Mouse (Mus musculus) hindbrain, embryonic 14.5 days (tissue): ENCODE data around the gene Spag4. TPM values are rescaled to one million over a fixed set of nuclear protein-coding genes. Genes with fewer than 3 reads are reported as not detected.
A peak's percentile ranks its signal among the peaks of the same experiment; 100 is the strongest.

Source experiments
- ATAC-seq: fragments of 200-750 bp; cut with Nextera tagmentation; 2 replicates; pipeline ENCODE4 v1.8.0; 2017; ENCODE audit warnings: moderate number of reproducible peaks, mild to moderate bottlenecking, moderate TSS enrichment, moderate library complexity; ENCODE audit not compliant: low FRiP score
- DNase-seq: peaks from one replicate; pipeline ENCODE4 v3.0.0-alpha.2; 2015; ENCODE audit warnings: low spot score
- H3K27ac ChIP-seq: fragments of 300-500 bp; sonication (generic); 2 replicates; pipeline ENCODE4 v1.5.1; 2014; ENCODE audit warnings: mild to moderate bottlenecking, moderate library complexity
- H3K27me3 ChIP-seq: fragments of 300-500 bp; sonication (generic); 2 replicates; pipeline ENCODE4 v1.6.1; 2014; ENCODE audit warnings: mild to moderate bottlenecking, low read length, mixed read lengths; ENCODE audit not compliant: control insufficient read depth, insufficient read depth
- H3K36me3 ChIP-seq: fragments of 300-500 bp; sonication (generic); replicated peaks from 2 replicates; pipeline ENCODE4 v1.6.1; 2014; ENCODE audit not compliant: control insufficient read depth, insufficient read depth
- H3K4me1 ChIP-seq: fragments of 300-500 bp; sonication (generic); replicated peaks from 2 replicates; pipeline ENCODE4 v1.6.1; 2014; ENCODE audit warnings: antibody characterized with exemption, low read length, mixed read lengths; ENCODE audit not compliant: control insufficient read depth, insufficient read depth
- H3K4me2 ChIP-seq: fragments of 300-500 bp; sonication (generic); replicated peaks from 2 replicates; pipeline ENCODE4 v1.6.1; 2014; ENCODE audit warnings: mild to moderate bottlenecking, moderate library complexity
- H3K4me3 ChIP-seq: fragments of 300-500 bp; sonication (generic); replicated peaks from 2 replicates; pipeline ENCODE4 v1.5.1; 2014; ENCODE audit warnings: mild to moderate bottlenecking, low read length
- H3K9ac ChIP-seq: fragments of 300-500 bp; sonication (generic); 2 replicates; pipeline ENCODE4 v1.6.1; 2014
- H3K9me3 ChIP-seq: fragments of 300-500 bp; sonication (generic); 2 replicates; pipeline ENCODE4 v1.6.1; 2016; ENCODE audit warnings: low read length; ENCODE audit not compliant: control insufficient read depth
- WGBS: fragments of 180-500 bp; shearing (Covaris S2); extraction: QIAGEN DNeasy Blood & Tissue Kit; methylation state at CpG from one replicate; pipeline ENCODE4 v1.1.7; 2014; 5-methylcytosine and 5-hydroxymethylcytosine counted together
- polyA plus RNA-seq: library from polyadenylated mRNA; unstranded; fragments of >200 nt; fragmentation: Nextera tagmentation; extraction: Ambion mirVana; gene quantifications from 2 replicates; pipeline ENCODE4 v1.2.1, GENCODE M21; 2014

Gene Spag4
- polyA plus RNA-seq, 1 experiment from 2014 or later, result 6.3 TPM

GRCm38 (mm10) chr2:156066126-156066525 lies 1.2 kb downstream of the Spag4 start:
- no peak for DNase-seq
- peak overlapping the region; percentile 96 for H3K4me2 ChIP-seq
- WGBS, result 38% methylated on average over 10 of the region's 10 CpGs
- H3K27me3 ChIP-seq, result no peaks in the 10 kb centered on the region
- H3K27ac ChIP-seq, result no peak overlapping the region
- ATAC-seq, result peak; percentile 17; the same call in 1 of the 2 replicates
- H3K36me3 ChIP-seq, result peaks cover 29% of the 10 kb centered on the region
- peak overlapping the region; percentile 64 for H3K4me3 ChIP-seq
- H3K9ac ChIP-seq, result peak overlapping the region; percentile 79
- H3K4me1 ChIP-seq, result peaks cover 9% of the 10 kb centered on the region; the same call in 1 of the 2 replicates
- H3K9me3 ChIP-seq, result no peaks in the 10 kb centered on the region

GRCm38 (mm10) chr2:156067916-156068315 lies 2.9 kb downstream of the Spag4 start:
- no peak for DNase-seq
- no peaks in the 10 kb centered on the region for H3K27me3 ChIP-seq

GRCm38 (mm10) chr2:156071236-156071635 lies 6.3 kb downstream of the Spag4 start:
- ATAC-seq, result no peak
- 95% methylated on average over 10 of the region's 10 CpGs for WGBS
- peaks cover 79% of the 10 kb centered on the region for H3K36me3 ChIP-seq

More at GRCm38 (mm10) chr2:156067916-156068315, 2.9 kb downstream of the Spag4 start:
- no peak overlapping the region for H3K4me3 ChIP-seq
- H3K9ac ChIP-seq, result no peak overlapping the region
- no peaks in the 10 kb centered on the region for H3K9me3 ChIP-seq
- no peak overlapping the region for H3K4me2 ChIP-seq
- ATAC-seq, result no peak
- H3K27ac ChIP-seq, result no peak overlapping the region
- peaks cover 46% of the 10 kb centered on the region for H3K36me3 ChIP-seq
- WGBS, result 93% methylated on average over 10 of the region's 10 CpGs
- peaks cover 9% of the 10 kb centered on the region; the same call in 1 of the 2 replicates for H3K4me1 ChIP-seq

GRCm38 (mm10) chr2:156073725-156074124 lies 8.8 kb downstream of the Spag4 start:
- H3K4me2 ChIP-seq, result no peak overlapping the region
- H3K9me3 ChIP-seq, result no peaks in the 10 kb centered on the region
- no peak for ATAC-seq
- no peak overlapping the region for H3K4me3 ChIP-seq
- H3K4me1 ChIP-seq, result no peaks in the 10 kb centered on the region
- DNase-seq, result no peak
- no peaks in the 10 kb centered on the region for H3K27me3 ChIP-seq
- no peak overlapping the region for H3K27ac ChIP-seq
- peaks cover 98% of the 10 kb centered on the region for H3K36me3 ChIP-seq
- no peak overlapping the region for H3K9ac ChIP-seq
- WGBS, result 96% methylated on average over 15 of the region's 15 CpGs

More at GRCm38 (mm10) chr2:156071236-156071635, 6.3 kb downstream of the Spag4 start:
- H3K4me3 ChIP-seq, result no peak overlapping the region
- no peaks in the 10 kb centered on the region for H3K9me3 ChIP-seq
- peaks cover 3% of the 10 kb centered on the region; the same call in 1 of the 2 replicates for H3K4me1 ChIP-seq
- no peak for DNase-seq
- no peaks in the 10 kb centered on the region for H3K27me3 ChIP-seq
- no peak overlapping the region for H3K4me2 ChIP-seq
- no peak overlapping the region for H3K27ac ChIP-seq
- H3K9ac ChIP-seq, result no peak overlapping the region

- Histone ChIP-seq H3K4me1 (no peaks in the 10 kb centered on the region; the same call in 1 of the 2 replicates), H3K27ac (no peak overlapping the region), H3K27me3 (no peaks in the 10 kb centered on the region), H3K36me3 (peaks cover 67% of the 10 kb centered on the region), H3K4me3 (no peak overlapping the region), H3K4me2 (no peak overlapping the region), H3K9ac (no peak overlapping the region), H3K9me3 (no peaks in the 10 kb centered on the region)
- WGBS, result 91% methylated on average over 7 of the region's 7 CpGs
- ATAC-seq, result no peak
- no peak for DNase-seq
Measured at GRCm38 (mm10) chr2:156077461-156077860, 12.5 kb downstream of the Spag4 start.

- Histone ChIP-seq H3K9ac (no peak overlapping the region), H3K9me3 (no peaks in the 10 kb centered on the region), H3K27ac (no peak overlapping the region), H3K4me3 (no peak overlapping the region), H3K4me1 (no peaks in the 10 kb centered on the region; the same call in 1 of the 2 replicates), H3K4me2 (no peak overlapping the region), H3K27me3 (no peaks in the 10 kb centered on the region), H3K36me3 (peaks cover 56% of the 10 kb centered on the region)
- DNase-seq (no peak), ATAC-seq (no peak)
- WGBS, result 94% methylated on average over 16 of the region's 16 CpGs
Measured at GRCm38 (mm10) chr2:156078421-156079182, 13.6 kb downstream of the Spag4 start.

GRCm38 (mm10) chr2:156079183-156079560 lies 14.2 kb downstream of the Spag4 start:
- H3K9me3 ChIP-seq, result no peaks in the 10 kb centered on the region
- DNase-seq, result no peak
- no peak overlapping the region for H3K9ac ChIP-seq
- peaks cover 51% of the 10 kb centered on the region for H3K36me3 ChIP-seq
- no peak overlapping the region for H3K4me3 ChIP-seq
- no peak for ATAC-seq
- no peak overlapping the region for H3K4me2 ChIP-seq
- no peak overlapping the region for H3K27ac ChIP-seq
- H3K27me3 ChIP-seq, result no peaks in the 10 kb centered on the region
- WGBS, result 93% methylated on average over 8 of the region's 8 CpGs
- H3K4me1 ChIP-seq, result no peaks in the 10 kb centered on the region; the same call in 1 of the 2 replicates

- Histone ChIP-seq H3K9me3 (no peaks in the 10 kb centered on the region), H3K4me2 (no peak overlapping the region), H3K27me3 (no peaks in the 10 kb centered on the region), H3K36me3 (peaks cover 46% of the 10 kb centered on the region), H3K4me3 (no peak overlapping the region), H3K27ac (no peak overlapping the region), H3K4me1 (no peaks in the 10 kb centered on the region; the same call in 1 of the 2 replicates), H3K9ac (no peak overlapping the region)
- ATAC-seq (no peak), DNase-seq (no peak)
- WGBS, result 54% methylated on average over 4 of the region's 4 CpGs
Measured at GRCm38 (mm10) chr2:156079674-156080073, 14.7 kb downstream of the Spag4 start.

GRCm38 (mm10) chr2:156080391-156080790 lies 15.4 kb downstream of the Spag4 start:
- no peak for ATAC-seq
- Histone ChIP-seq H3K4me3 (no peak overlapping the region), H3K9ac (no peak overlapping the region), H3K4me2 (no peak overlapping the region), H3K4me1 (no peaks in the 10 kb centered on the region; the same call in 1 of the 2 replicates), H3K9me3 (no peaks in the 10 kb centered on the region), H3K27ac (no peak overlapping the region), H3K36me3 (peaks cover 38% of the 10 kb centered on the region), H3K27me3 (no peaks in the 10 kb centered on the region)
- no peak for DNase-seq
- 81% methylated on average over 7 of the region's 7 CpGs for WGBS
